Mouse (Mus musculus) lung, adult 2 months (tissue): ENCODE measurements at regions not wholly inside any gene's neighbourhood (a gene's known extent, or its start where the extent isn't known, plus 50 kb on each side); places are given as distances from the start of the nearest gene placed in this dataset.

Experiments used
- CTCF ChIP-seq: fragments of 200-500 bp; IDR thresholded peaks from 2 replicates; pipeline ENCODE4 v1.5.1; 2011; ENCODE audit warnings: mild to moderate bottlenecking, low read length, control low read depth; ENCODE audit not compliant: insufficient read depth
- POLR2A ChIP-seq: fragments of 200-500 bp; IDR thresholded peaks from 2 replicates; pipeline ENCODE4 v1.6.1; 2011; ENCODE audit warnings: low read depth, mild to moderate bottlenecking, control low read depth, low read length, borderline replicate concordance; ENCODE audit errors: extremely low read depth

DNA sequence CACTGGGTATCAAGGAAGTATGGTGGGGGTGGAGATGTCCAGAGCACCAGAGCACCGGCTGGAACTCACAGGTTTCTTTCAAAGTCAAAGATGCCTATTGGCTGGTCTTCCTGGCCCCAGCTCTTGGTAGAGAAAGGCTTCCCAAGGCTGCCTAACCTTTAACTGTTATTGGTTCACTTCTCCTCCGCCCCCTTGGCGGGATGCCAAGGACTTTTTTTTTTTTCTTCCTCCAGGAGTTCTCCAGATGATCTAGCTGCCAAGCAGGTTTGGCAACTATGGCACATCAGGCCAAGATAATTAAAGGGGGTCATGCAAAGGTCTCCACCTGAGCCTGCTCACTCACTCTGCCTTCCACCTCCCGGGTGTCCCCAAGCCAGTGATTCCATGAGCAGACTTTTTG, 67.5 kb downstream of the Sc5d start:
- TF ChIP-seq POLR2A = no peak
- no peak for TF ChIP-seq CTCF
